Mouse (Mus musculus): Measurements from ENCODE around the gene Setmar. TPM values are rescaled to one million over a fixed set of nuclear protein-coding genes. Genes with fewer than 3 reads are reported as not detected.

Setmar gene
- polyA plus RNA-seq, 1 experiment from 2014 or later: 4.1 TPM

DNA sequence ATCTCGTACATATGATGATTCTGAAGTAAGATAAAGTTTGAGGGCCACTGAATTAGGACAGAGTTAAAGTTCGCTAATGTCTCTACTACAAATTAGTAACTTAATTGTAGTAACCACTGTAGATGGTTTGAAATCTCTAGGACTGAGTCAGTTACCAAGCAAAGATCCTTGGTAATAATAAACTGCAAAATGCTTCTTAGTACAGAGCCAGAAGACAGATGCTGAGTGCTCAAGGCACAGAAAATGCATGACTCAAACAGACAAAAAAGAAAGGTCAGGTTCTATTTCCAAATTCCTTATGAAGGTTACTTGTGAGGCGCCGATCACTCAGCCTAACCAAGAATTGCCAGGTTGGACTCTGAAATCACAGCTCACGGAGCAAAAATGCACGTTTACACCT lies 53.0 kb downstream of the Setmar start:
- no peak overlapping the region for H3K4me3 ChIP-seq (replicated peaks)
- 95% methylated on average over 6 of the region's 6 CpGs for WGBS
- no peak overlapping the region for H3K27ac ChIP-seq (replicated peaks)
- ATAC-seq (ENCODE audit: low FRiP score): no peak
- H3K9me3 ChIP-seq (replicated peaks): no peaks in the 10 kb centered on the region
- H3K9ac ChIP-seq (replicated peaks): no peak overlapping the region
- H3K36me3 ChIP-seq: no peaks in the 10 kb centered on the region
- no peak overlapping the region for H3K4me2 ChIP-seq
- H3K27me3 ChIP-seq (replicated peaks): no peaks in the 10 kb centered on the region
- no peaks in the 10 kb centered on the region for H3K4me1 ChIP-seq

DNA sequence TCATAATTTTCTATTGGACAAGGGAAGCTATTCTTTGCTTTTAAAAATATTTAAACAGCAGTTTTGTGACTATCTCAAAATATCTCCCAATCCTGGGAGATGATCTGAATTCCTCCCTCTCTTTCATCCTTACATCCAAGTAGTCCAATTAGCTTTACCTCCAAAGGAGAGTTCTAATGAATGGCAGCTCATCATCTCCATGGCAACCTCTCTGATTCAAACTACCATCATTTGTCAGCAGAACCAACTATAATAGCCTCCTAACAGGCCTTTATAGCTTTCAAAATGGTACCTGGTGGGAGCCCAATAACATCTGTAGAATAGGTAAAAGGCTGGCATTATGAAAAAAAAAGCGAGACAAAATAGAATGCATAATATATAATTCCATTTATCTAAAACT lies 60.6 kb downstream of the Setmar start:
- WGBS: 66% methylated on average over 1 of the region's 1 CpGs
- ATAC-seq (ENCODE audit: low FRiP score): no peak
- H3K27ac ChIP-seq (replicated peaks): no peak overlapping the region

DNA sequence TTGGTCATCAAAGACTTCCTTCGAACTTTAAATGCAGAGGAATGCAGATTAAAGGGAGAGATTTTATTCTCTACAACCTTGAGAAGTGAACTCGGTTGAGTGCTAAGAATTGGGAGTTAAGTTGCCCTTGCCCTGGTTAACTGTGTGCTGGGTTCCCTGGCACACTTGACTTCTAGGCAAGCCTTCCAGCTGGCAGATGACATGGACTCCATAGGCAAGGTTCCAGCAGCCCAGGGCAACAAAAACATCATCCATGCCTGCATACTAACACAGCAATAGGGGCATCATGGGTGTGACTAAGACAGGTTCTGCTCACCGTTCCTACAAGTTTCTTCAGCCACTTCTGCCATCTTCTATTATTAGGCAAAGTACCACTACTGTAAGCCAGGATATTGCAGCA lies 61.8 kb downstream of the Setmar start:
- no peaks in the 10 kb centered on the region for H3K27me3 ChIP-seq (replicated peaks)
- no peak for ATAC-seq (ENCODE audit: low FRiP score)
- H3K4me1 ChIP-seq: no peaks in the 10 kb centered on the region
- WGBS: 90% methylated on average over 3 of the region's 3 CpGs
- H3K4me3 ChIP-seq (replicated peaks): no peak overlapping the region
- no peaks in the 10 kb centered on the region for H3K36me3 ChIP-seq
- no peak overlapping the region for H3K27ac ChIP-seq (replicated peaks)
- H3K9ac ChIP-seq (replicated peaks): no peak overlapping the region
- H3K4me2 ChIP-seq: no peak overlapping the region
- H3K9me3 ChIP-seq (replicated peaks): no peaks in the 10 kb centered on the region

More for the DNA sequence above, 60.6 kb downstream of the Setmar start:
- H3K4me3 ChIP-seq (replicated peaks): no peak overlapping the region
- H3K9me3 ChIP-seq (replicated peaks): no peaks in the 10 kb centered on the region
- H3K4me1 ChIP-seq: no peaks in the 10 kb centered on the region
- no peaks in the 10 kb centered on the region for H3K27me3 ChIP-seq (replicated peaks)
- H3K9ac ChIP-seq (replicated peaks): no peak overlapping the region
- no peak overlapping the region for H3K4me2 ChIP-seq
- no peaks in the 10 kb centered on the region for H3K36me3 ChIP-seq

Other genes with a start within 250 kb of the Setmar start
- gene Sumf1, start 120.5 kb downstream of the Setmar start, polyA plus RNA-seq (2015; fragmentation: Nextera tagmentation; extraction: Ambion mirVana): 11.6 and 13.5 TPM in 2 replicates
- 3.3 and 6.4 TPM in 2 replicates for gene Itpr1, start 148.1 kb downstream of the Setmar start, polyA plus RNA-seq (2015; fragmentation: Nextera tagmentation; extraction: Ambion mirVana)